Mouse (Mus musculus) embryonic fibroblast, embryonic 13.5 days (primary cell): Measurements from ENCODE around the gene Prg2.

ENCODE experiments used
- CTCF ChIP-seq: IDR thresholded peaks from 2 replicates; pipeline ENCODE4 v1.5.1; 2011; ENCODE audit warnings: mild to moderate bottlenecking, control low read depth, low read length, moderate library complexity, borderline replicate concordance; ENCODE audit not compliant: insufficient read depth
- POLR2A ChIP-seq: IDR thresholded peaks from 2 replicates; pipeline ENCODE4 v1.6.1; 2011; ENCODE audit warnings: low read depth, mild to moderate bottlenecking, control low read depth, low read length, moderate library complexity

- TF ChIP-seq CTCF, result no peak
- no peak for TF ChIP-seq POLR2A
These were observed 31.5 kb upstream of the Prg2 start for GRCm38 (mm10) chr2:84948721-84949120.
